22 mouse cellular contexts compared by ENCODE assay signal in genomic region chr11:52127760-52128159, GRCm38 (mm10). TPM values are rescaled to one million over a fixed set of nuclear protein-coding genes. Genes with fewer than 3 reads are reported as not detected.
"Had no signal": no experiment of that assay in that cellular context is flagged by ENCODE, and none has a peak within 500 bp of the region (broad histone marks: within the 10 kb centered on the region; RNA-seq: fewer than 3 reads in every experiment).

No protein-coding gene starts in this region.

- H3K4me3 ChIP-seq: layer of hippocampus, adult 2 months; limb, embryonic 10.5 days; liver, embryonic 15.5 days; megakaryocyte, embryonic 14.5 days; myocyte; neural tube, embryonic 15.5 days had no signal

- H3K9me3 ChIP-seq: limb, embryonic 10.5 days; liver, embryonic 15.5 days; megakaryocyte, embryonic 14.5 days; neural tube, embryonic 15.5 days had no signal

- ATAC-seq: intestine, postnatal 0 days had no signal

- DNase-seq: kidney, adult 8-10 months; kidney, postnatal 4 days; lung, embryonic 14.5 days; lung, postnatal 10 days; midbrain, embryonic 14.5 days; right cerebral cortex, adult 18-20 months; thymus, postnatal 4 days had no signal

- H3K27me3 ChIP-seq: liver, embryonic 15.5 days; megakaryocyte, embryonic 14.5 days; neural tube, embryonic 15.5 days had no signal

- H3K9ac ChIP-seq: liver, embryonic 15.5 days; lung, embryonic 14.5 days; neural tube, embryonic 15.5 days had no signal

- H3K4me1 ChIP-seq: limb, embryonic 10.5 days had no signal

- H3K27ac ChIP-seq: kidney, postnatal 0 days; limb, embryonic 10.5 days; liver, embryonic 15.5 days; macrophage; neural tube, embryonic 15.5 days had no signal

- H3K4me2 ChIP-seq: liver, embryonic 15.5 days; lung, embryonic 14.5 days; neural tube, embryonic 15.5 days had no signal

RNA-seq across cellular contexts. Expression of gene Olfr1373, which starts 17.6 kb away (rescaled TPM):
- total RNA-seq: layer of hippocampus, adult 2 months; layer of hippocampus, postnatal 10 days; left cerebral cortex, postnatal 10 days had no signal
- polyA plus RNA-seq: intestine, postnatal 0 days; kidney, postnatal 0 days; limb, embryonic 10.5 days; limb, embryonic 14.5 days; liver, embryonic 15.5 days; lung, embryonic 14.5 days; macrophage; midbrain, embryonic 14.5 days; myocyte; neural tube, embryonic 11.5 days; neural tube, embryonic 15.5 days; small intestine, adult 2 months; stomach, embryonic 16.5 days had no signal
